Mouse (Mus musculus) hindlimb bud, embryonic 11.5 days (tissue): ENCODE data around the gene Cnpy2.
"Not testable (repeated sequence)": the region's sequence is repeated elsewhere in the genome, so short reads cannot be mapped to it uniquely, and the experiment has no call there.

Experiments used
- DNase-seq: peaks from one replicate; pipeline ENCODE4 v3.0.0-alpha.2; 2012; ENCODE audit warnings: low read depth, low spot score; ENCODE audit errors: extremely low spot score

Cnpy2 gene

DNA sequence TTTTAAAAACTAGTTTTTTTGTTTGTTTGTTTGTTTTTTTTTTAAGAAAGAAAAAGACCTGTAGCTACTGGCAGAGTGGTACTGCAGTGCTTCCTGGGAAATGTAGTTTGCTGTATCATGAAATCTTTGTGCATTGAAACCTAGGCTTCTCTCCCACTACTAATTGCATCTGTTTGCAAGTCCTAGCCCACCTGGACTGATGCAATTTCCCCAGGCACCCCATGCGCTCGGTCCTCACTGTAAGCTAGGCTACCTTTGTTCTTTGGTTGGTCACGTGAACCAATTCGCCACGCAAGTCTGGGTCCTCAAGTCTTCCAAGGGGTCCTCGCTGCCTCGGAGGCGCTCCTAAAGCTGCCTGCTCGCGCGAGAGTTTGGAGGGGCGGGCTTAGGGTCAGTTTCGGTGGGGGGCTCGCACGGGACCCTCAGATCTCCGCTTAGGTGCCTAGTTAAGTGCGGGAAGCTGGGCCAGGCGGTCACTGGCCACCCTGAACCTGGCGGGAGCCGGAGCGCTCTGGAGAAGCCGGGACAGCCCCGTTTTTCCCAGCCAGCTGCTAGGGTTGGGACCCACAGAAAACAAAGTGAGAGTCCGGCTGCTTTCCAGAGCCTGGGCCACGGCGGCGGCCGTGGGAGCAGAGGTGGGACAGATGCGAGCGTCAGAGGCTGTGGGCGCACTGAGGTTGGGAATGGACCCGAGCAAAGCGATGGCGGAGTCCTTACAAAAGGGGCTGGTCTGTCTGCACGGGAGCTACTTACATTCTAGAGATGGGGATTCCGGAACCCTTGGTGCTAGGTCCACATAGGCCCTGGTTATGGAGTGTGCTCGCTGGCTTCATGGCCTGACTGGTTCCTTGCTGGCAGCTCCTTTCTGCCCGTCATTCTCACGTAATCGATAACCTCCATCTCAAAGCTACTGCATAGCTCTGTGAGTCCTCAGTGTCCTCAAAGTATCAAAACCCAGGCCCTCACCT is at the start of gene Cnpy2:
TSS of gene Cnpy2 (plus strand) at position 319 of the 968 bp plus-strand sequence.
- DNase-seq, result peak; percentile 95

DNA sequence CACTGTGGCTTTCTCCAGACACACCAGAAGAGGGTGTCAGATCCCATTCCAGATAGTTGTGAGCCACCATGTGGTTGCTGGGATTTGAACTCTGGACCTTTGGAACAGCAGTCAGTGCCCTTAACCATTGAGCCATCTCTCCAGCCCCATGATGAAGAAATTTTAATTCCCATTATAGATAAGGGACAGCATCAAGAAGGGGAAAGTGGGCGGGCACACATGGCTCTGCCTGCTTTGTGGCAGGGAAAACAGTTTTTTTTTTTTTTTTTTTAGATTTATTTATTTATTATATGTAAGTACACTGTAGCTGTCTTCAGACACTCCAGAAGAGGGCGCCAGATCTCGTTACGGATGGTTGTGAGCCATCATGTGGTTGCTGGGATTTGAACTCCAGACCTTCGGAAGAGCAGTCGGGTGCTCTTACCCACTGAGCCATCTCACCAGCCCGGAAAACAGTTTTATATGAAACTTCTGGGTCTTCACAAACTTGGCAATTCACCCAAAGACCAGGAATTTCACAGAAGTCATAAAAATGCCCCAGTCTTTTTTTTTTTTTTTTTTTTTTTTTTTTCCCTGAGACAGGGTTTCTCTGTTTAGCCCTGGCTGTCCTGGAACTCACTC is 49.3 kb upstream of the Cnpy2 start:
- not testable (repeated sequence) for DNase-seq

- DNase-seq, result not testable (repeated sequence)
These were observed 46.9 kb upstream of the Cnpy2 start for GRCm38 (mm10) chr10:128275374-128275773.

- DNase-seq, result no peak
These were observed 44.1 kb upstream of the Cnpy2 start for GRCm38 (mm10) chr10:128278158-128278557.

DNA sequence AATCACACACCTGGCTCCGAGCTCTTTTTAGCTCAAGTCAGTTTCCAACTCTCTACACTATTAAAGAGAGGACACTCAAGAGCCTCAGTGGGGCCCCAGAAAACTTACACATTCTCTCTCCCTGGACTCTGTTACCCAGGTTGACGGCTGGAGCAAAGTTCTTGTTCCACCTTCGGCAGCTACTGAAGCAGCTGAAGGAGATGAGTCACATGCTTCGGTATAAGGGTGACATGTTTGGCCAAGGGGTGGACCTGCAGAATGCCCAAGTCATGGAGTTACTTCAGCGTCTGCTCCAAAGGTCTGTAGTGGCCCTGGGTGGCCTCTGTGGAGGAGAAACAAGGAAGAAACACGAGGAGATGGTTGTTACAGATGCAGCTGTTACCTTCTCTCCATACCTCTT is 41.3 kb upstream of the Cnpy2 start:
- DNase-seq, result no peak

GRCm38 (mm10) chr10:128281682-128282081 is 40.6 kb upstream of the Cnpy2 start:
- DNase-seq, result no peak

DNA sequence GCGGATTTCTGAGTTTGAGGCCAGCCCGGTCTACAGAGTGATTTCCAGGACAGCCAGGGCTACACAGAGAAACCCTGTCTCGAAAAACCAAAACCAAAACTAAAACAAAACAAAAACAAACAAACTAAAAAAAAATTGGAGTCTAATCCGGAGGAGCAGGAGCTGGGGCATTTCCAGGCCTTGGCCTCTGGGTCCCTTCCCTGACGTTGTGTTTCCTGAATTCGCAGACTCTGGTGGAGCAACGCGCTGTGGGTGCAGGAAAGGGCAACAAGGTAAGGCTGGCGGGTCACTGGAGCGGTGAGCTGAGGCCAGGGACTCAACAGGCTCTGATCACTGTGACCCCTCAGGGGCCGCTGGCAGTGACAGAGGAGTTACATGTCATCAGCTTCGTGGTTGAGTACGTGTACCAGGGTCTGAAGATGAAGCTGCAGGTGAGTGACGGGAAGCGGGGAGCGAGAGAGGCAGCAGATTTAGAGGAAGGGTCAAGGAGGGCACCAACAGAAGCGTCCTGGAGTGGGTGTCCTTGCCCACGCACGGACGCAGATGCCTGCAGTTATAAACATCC is 39.3 kb upstream of the Cnpy2 start:
- DNase-seq, result no peak

- peak; percentile 42 for DNase-seq
These were observed 38.4 kb upstream of the Cnpy2 start for GRCm38 (mm10) chr10:128283604-128284579.

DNA sequence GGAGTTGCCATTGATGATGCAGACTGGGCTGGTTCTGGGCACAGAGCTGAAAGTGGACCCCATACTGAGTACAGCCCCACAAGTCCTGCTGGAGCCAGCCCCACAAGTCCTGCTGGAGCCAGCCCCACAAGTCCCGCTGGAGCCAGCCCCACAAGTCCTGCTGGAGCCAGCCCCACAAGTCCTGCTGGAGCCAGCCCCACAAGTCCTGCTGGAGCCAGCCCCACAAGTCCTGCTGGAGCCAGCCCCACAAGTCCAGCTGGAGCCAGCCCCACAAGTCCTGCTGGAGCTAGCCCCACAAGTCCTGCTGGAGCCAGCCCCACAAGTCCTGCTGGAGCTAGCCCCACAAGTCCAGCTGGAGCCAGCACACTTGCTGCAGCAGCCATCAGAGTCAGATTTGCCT is 31.7 kb upstream of the Cnpy2 start:
- not testable (repeated sequence) for DNase-seq

GRCm38 (mm10) chr10:128296370-128297090 is 25.7 kb upstream of the Cnpy2 start:
- DNase-seq, result no peak

DNA sequence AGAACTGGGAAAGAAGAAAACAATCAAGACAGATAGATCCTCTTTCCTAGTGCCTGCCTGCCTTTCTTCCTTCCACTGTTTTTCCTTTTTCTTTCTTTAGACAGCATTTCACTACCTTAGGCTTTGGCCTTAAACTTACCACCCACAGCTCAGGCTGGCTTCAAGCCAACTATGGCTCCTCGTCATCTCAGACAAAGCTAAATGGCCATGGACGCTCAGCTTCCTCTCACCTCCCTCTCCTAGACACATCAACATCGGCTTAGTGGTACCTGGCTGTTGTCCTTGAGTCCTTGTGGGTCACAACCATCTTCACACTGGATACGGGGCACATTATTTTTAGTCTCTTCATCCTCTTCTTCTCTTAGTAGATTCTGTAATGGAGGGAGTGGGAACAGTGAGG is 25.0 kb upstream of the Cnpy2 start:
- no peak for DNase-seq

DNA sequence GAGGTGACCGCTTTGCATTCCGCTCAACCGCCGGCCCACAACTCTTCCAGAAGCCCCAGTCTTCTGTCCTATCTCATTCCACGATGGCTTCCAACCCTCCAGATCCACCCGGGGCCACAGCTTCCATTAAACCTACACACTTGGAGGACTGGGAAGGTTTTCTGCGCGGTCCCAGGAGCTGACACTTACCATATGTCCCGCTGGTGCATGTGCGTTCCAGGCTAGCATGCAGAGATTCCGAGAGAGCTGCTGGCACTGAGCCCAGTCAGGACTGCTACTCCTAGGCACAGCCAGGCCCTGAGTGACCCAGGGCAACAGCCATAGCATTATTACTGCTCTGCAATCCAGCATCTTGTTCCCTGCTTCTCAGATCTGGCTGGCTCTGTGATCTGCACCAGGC is 24.6 kb upstream of the Cnpy2 start:
- no peak for DNase-seq

GRCm38 (mm10) chr10:128298243-128298642 is 24.0 kb upstream of the Cnpy2 start:
- no peak for DNase-seq

DNA sequence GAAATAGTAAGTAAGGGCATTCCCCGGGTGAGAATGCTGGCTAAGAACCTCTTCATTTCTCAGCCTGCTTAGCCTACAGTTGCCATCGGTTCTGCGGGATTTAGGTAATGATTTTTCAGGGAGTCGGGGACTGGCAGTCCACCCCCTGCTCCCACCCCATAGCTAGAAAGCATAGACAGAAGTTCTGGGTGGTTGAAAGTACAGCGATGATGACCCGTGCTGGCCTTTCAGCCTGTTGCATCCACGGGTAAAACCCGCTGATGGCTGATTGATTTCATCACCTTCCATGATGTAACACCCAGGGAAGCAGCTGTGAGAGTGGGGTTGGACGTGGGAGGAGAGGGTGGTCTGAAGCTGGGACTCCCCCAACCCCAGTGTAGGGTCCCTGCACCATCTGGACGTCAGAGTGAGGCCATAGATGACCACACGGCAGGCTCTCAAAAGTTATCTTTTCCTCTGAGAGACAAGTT is 23.5 kb upstream of the Cnpy2 start, which contains the start of gene Il23a:
TSS of gene Il23a (minus strand) at position 51 of the 470 bp plus-strand sequence.
- no peak for DNase-seq

DNA sequence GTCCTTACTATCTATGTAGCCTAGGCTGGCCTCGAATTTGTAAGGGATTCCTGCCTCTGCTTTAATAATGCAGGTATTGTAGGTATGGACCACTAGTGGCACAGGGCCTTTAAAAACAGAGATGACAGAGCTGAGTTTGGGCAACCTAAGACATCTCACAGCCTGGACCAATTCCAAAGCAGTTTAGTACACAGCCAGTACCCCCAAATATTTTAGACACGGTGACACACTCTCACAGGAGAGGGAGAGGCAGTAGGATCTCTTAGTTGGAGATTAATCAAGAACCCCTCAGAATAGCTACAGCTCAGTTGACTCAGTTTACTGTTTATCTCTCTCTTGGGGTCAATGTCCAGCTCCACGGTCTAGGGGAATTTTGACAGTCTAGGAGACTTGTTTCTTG is 19.9 kb upstream of the Cnpy2 start:
- DNase-seq, result no peak

GRCm38 (mm10) chr10:128302785-128303125 is 19.5 kb upstream of the Cnpy2 start:
- no peak for DNase-seq

DNA sequence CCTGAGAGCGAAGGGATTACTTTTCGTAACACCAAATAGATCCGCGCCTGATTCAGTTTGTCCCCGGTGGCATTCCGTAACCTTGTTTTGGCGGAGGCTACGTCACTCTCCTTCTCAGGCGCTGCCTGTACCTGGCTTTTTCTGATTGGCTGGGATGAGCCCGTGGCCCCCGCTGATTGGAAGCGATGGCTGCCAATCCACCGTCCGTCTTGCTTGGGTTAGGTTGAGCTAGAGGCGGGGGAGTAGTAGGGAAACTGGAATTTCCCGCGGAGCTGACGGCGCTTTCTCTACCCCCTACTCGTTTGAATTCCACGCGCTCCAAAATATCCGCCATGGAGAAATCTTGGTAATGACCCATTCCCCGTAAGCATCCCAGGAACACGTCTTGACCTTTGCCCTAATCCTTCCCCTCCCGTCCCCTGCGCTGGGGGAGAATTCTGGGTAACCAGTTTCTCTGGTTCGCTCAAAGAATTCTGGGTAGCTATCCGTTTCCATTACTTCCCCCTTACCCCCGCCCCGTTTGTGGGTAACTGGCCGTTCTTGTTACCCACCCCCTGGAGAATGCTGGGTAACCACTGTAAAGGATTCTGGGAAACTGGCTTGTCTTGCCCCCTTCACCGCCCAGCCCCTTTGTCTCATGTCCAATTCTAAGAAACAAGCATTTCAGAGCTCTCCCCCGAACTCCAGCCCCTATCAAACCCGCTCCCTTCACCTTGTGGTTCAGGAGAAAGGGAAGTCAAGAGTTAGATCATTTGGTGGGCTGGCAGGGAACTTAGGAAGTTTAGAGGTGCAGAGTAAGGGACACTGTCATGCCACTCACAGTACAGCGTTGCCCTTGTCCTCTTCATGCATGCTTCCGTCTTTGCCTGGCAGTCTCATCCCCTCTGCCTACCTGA is 18.9 kb upstream of the Cnpy2 start, which contains the start of gene Pan2:
TSS of gene Pan2 (plus strand) at position 210 of the 896 bp plus-strand sequence.
- peak; percentile 98 for DNase-seq

DNA sequence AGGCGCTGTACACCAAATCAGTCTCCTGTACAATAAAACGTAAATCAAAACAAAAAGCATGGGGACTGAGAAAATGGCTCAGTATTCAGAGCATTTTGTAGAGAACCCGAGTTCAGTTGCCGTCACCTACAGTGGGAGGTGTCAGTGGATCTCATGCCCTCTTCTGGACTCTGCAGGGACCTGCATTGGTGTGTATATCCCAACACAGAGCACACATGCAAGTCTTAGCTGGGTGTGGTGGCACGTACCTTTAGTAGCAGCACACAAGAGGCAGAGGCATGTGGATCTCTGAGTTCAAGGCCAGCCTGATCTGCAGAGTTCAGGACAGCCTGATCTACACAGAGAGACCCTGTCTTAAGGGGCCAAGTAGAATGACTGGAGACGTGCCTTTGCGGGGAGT is 12.6 kb upstream of the Cnpy2 start:
- no peak for DNase-seq

- DNase-seq, result no peak
These were observed 12.1 kb upstream of the Cnpy2 start for GRCm38 (mm10) chr10:128310177-128310576.
